Mouse (Mus musculus) lung, embryonic 14.5 days (tissue): Measurements from ENCODE around the gene Vpreb1. TPM values are rescaled to one million over a fixed set of nuclear protein-coding genes. Genes with fewer than 3 reads are reported as not detected.

Source experiments
- ATAC-seq: fragments of 200-750 bp; cut with Nextera tagmentation; 2 replicates; pipeline ENCODE4 v1.8.0; 2017; ENCODE audit warnings: mild to moderate bottlenecking, moderate TSS enrichment, moderate library complexity; ENCODE audit not compliant: insufficient read depth
- DNase-seq: peaks from one replicate; pipeline ENCODE4 v3.0.0-alpha.2; 2015
- H3K27ac ChIP-seq: fragments of 300-500 bp; sonication (generic); 2 replicates; pipeline ENCODE4 v1.5.1; 2014; ENCODE audit warnings: low read depth, mild to moderate bottlenecking, moderate library complexity
- H3K27me3 ChIP-seq: fragments of 300-500 bp; sonication (generic); 2 replicates; pipeline ENCODE4 v1.6.1; 2014; ENCODE audit warnings: low read length, control low read depth; ENCODE audit not compliant: insufficient read depth
- H3K36me3 ChIP-seq: fragments of 300-500 bp; sonication (generic); 2 replicates; pipeline ENCODE4 v1.6.1; 2014; ENCODE audit warnings: control low read depth; ENCODE audit not compliant: insufficient read depth
- H3K4me1 ChIP-seq: fragments of 300-500 bp; sonication (generic); 2 replicates; pipeline ENCODE4 v1.6.1; 2014; ENCODE audit warnings: antibody characterized with exemption, control low read depth; ENCODE audit not compliant: insufficient read depth
- H3K4me2 ChIP-seq: fragments of 300-500 bp; sonication (generic); 2 replicates; pipeline ENCODE4 v1.6.1; 2014; ENCODE audit warnings: mild to moderate bottlenecking
- H3K4me3 ChIP-seq: fragments of 300-500 bp; sonication (generic); 2 replicates; pipeline ENCODE4 v1.5.1; 2014; ENCODE audit warnings: low read depth, low read length
- H3K9ac ChIP-seq: fragments of 300-500 bp; sonication (generic); 2 replicates; pipeline ENCODE4 v1.6.1; 2014
- H3K9me3 ChIP-seq: fragments of 300-500 bp; sonication (generic); 2 replicates; pipeline ENCODE4 v1.6.1; 2016; ENCODE audit warnings: low read depth, low read length, control low read depth
- CTCF ChIP-seq: IDR thresholded peaks from 2 replicates; pipeline ENCODE4 v1.5.1; 2016; ENCODE audit warnings: antibody characterized with exemption, low read depth
- WGBS: fragments of 180-500 bp; shearing (Covaris S2); extraction: QIAGEN DNeasy Blood & Tissue Kit; methylation state at CpG from one replicate; pipeline ENCODE4 v1.1.7; 2014; 5-methylcytosine and 5-hydroxymethylcytosine counted together
- polyA plus RNA-seq: library from polyadenylated mRNA; unstranded; fragments of >200 nt; fragmentation: Nextera tagmentation; extraction: Ambion mirVana; gene quantifications from 2 replicates; pipeline ENCODE4 v1.2.1, GENCODE M21; 2014

Vpreb1 gene
- polyA plus RNA-seq, 1 experiment from 2014 or later, result 1.9 TPM

DNA sequence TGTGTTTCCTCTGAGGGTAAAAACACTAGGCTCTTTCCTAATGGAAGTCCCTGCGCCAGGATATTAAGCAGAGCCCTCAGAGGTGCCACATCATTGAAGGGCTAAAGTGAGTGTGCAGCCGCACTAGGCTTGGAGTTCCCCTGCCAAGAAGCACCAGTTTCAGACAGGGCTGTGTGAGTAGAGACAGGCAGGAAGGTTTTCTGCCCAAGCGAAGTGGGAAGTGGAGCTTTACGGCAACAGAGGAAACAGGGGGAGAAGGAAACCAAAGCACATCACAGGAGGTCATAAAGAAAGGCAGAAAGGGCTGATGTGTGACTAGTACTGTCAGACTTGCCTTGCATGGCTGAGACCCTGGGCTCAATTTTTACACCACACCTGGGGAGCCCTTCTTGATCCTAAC is 31.7 kb upstream of the Vpreb1 start:
- DNase-seq (peak; percentile 2), ATAC-seq (no peak)
- no peaks in the 10 kb centered on the region for H3K4me1 ChIP-seq
- peak overlapping the region; percentile 38; the same call in 1 of the 2 replicates for H3K27ac ChIP-seq
- TF ChIP-seq CTCF, result no peak
- H3K27me3 ChIP-seq, result no peaks in the 10 kb centered on the region
- H3K4me2 ChIP-seq, result no peak overlapping the region
- 74% methylated on average over 4 of the region's 4 CpGs for WGBS
- H3K36me3 ChIP-seq, result peaks cover 28% of the 10 kb centered on the region
- H3K9ac ChIP-seq, result no peak overlapping the region
- H3K4me3 ChIP-seq, result no peak overlapping the region
- no peaks in the 10 kb centered on the region for H3K9me3 ChIP-seq

DNA sequence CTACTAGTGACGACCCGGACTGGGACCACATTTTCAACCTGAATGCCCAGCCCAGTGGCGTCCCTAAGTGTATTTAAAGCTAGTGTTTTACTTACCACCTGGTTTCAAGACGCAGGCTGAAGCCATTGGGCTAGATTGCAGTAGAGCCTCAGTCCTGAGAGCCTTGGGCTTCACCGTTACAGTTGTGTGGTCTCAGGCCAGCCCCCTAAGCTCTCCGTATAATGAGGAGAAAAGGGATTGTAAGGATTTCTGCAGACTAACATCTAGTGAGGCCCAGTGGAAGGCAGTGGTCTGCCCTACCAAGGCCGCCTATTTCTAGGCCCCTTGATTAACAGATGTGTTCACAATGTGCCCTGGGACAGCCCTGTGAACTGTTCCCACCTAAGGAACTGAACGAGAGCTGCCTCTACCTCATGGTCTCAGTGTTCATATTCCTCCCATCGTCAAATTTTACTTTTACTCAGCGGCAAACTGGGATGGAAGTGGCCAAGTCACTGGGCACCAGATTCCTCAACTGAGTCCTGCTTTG is 26.5 kb upstream of the Vpreb1 start:
- peak overlapping the region; percentile 39 for H3K27ac ChIP-seq
- H3K27me3 ChIP-seq, result no peaks in the 10 kb centered on the region
- H3K4me3 ChIP-seq, result peak overlapping the region; percentile 65
- 19% methylated on average over 10 of the region's 10 CpGs for WGBS
- no peak for ATAC-seq
- peak overlapping the region; percentile 74 for H3K4me2 ChIP-seq
- H3K9ac ChIP-seq, result peak overlapping the region; percentile 65
- no peaks in the 10 kb centered on the region for H3K9me3 ChIP-seq
- TF ChIP-seq CTCF, result no peak
- H3K36me3 ChIP-seq, result peaks cover 20% of the 10 kb centered on the region
- H3K4me1 ChIP-seq, result no peaks in the 10 kb centered on the region
- DNase-seq, result peak; percentile 32

DNA sequence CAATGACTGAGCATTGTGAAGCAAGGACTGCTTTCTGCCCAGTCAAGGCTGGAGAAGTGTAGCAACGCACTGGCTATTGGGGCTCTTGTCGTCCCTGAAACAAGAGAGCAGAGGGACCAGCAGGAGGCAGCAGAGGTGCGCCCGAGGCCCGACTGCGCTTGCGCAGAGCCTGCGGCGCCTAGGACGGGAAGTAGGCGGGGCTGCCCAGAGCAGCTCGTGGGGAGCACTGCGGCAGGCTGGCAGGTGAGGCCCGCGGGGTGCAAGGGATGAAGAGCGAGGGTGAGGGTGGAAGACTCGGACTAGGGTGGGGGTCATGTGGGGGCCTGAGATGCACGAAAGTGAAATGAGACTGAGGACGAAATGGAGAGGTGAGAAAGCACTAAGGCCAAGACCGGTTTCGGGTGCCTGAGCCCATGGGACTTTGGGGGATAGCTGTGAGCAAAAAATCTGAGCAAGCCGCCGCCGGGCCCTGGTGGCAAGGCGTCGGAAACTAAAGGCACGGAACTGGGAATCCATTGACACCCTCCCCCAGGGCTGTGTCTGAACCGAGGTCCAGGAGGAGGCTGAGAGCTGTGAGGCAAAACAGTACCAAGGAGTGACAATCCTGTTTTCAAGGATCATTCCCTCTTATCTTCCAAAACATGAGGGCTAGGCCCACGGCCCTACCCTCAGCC is 25.9 kb upstream of the Vpreb1 start, which contains the start of gene Ppm1f:
Gene Ppm1f (plus strand): TSS at position 88 of the 674 bp plus-strand sequence.
- H3K27ac ChIP-seq, result peak within 1 kb of the TSS; percentile 39
- no peaks in the 10 kb centered on the region for H3K27me3 ChIP-seq
- H3K9ac ChIP-seq, result peak within 1 kb of the TSS; percentile 65
- peak; percentile 94 for TF ChIP-seq CTCF
- peaks cover 26% of the 10 kb centered on the region for H3K36me3 ChIP-seq
- ATAC-seq (peak; percentile 93), DNase-seq (peak; percentile 97)
- under 1% methylated on average over 29 of the region's 29 CpGs for WGBS
- H3K4me1 ChIP-seq, result no peaks in the 10 kb centered on the region
- no peaks in the 10 kb centered on the region for H3K9me3 ChIP-seq
- H3K4me3 ChIP-seq, result peak within 1 kb of the TSS; percentile 65
- peak within 1 kb of the TSS; percentile 74 for H3K4me2 ChIP-seq

DNA sequence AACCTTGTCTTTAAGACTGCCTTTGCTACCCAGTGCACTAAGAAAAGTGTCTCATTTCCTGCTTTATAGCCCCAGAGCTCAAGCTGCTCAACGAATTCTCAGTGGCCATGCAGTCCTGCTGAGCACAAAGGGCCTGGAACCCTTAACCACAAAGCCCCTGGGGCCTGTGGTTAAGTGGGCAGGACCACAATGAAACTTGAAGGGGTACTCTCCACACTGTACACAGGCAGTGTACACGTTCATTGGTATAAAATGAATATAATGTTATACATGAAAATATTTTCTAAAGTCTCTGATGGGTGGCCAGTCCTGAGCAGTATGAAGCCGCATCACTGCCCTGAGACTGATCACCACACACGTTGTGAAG is 25.4 kb upstream of the Vpreb1 start:
- H3K9me3 ChIP-seq, result no peaks in the 10 kb centered on the region
- H3K9ac ChIP-seq, result no peak overlapping the region
- 24% methylated on average over 4 of the region's 4 CpGs for WGBS
- H3K27ac ChIP-seq, result peak overlapping the region; percentile 18; the same call in 1 of the 2 replicates
- ATAC-seq (peak; percentile 66), DNase-seq (no peak)
- peak overlapping the region; percentile 74; the same call in 1 of the 2 replicates for H3K4me2 ChIP-seq
- H3K36me3 ChIP-seq, result peaks cover 31% of the 10 kb centered on the region
- H3K4me3 ChIP-seq, result no peak overlapping the region; the same call in 1 of the 2 replicates
- H3K27me3 ChIP-seq, result no peaks in the 10 kb centered on the region
- no peak for TF ChIP-seq CTCF
- no peaks in the 10 kb centered on the region for H3K4me1 ChIP-seq

DNA sequence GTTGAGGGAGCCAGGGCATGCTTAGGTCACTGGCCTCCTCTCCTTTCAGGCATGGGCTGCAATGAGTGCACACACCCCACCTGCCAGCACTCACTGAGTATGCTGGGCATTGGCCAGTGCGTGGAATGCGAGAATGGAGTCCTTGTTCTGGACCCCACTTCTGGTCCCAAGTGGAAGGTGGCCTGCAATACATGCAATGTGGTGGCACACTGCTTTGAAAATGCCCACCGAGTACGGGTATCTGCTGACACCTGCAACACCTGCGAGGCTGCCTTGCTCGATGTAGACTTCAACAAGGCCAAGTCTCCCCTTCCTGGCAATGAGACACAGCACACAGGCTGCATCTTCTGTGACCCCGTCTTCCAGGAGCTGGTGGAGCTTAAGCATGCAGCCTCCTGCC is 21.7 kb upstream of the Vpreb1 start:
- Histone ChIP-seq H3K9me3 (no peaks in the 10 kb centered on the region), H3K4me1 (no peaks in the 10 kb centered on the region), H3K4me3 (no peak overlapping the region), H3K4me2 (no peak overlapping the region), H3K27me3 (no peaks in the 10 kb centered on the region), H3K9ac (no peak overlapping the region), H3K27ac (no peak overlapping the region), H3K36me3 (peaks cover 65% of the 10 kb centered on the region)
- no peak for ATAC-seq
- WGBS, result 91% methylated on average over 7 of the region's 7 CpGs
- no peak for TF ChIP-seq CTCF
- no peak for DNase-seq

DNA sequence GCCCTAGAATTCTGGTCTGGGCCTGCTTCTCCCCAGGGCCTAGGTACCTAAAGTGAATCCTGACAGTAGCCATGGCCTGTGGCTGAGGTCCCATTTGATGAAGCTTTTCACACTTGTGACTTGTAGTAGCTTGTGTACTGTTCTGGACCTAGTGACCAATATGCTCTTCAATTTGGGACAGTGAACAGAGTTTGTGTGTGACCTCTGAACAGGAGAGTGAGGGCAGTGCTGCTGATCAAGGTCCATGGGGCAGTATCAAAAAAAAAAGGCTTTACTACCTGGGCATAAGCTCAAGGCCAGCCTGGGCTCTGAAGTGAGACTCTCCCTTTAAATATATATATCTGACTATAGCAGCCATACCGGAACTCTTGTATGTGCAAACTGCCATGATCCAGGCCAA is 17.7 kb upstream of the Vpreb1 start:
- Histone ChIP-seq H3K9me3 (no peaks in the 10 kb centered on the region), H3K9ac (no peak overlapping the region), H3K36me3 (peaks cover 98% of the 10 kb centered on the region), H3K4me1 (no peaks in the 10 kb centered on the region), H3K27me3 (no peaks in the 10 kb centered on the region), H3K27ac (no peak overlapping the region), H3K4me2 (no peak overlapping the region), H3K4me3 (no peak overlapping the region)
- 96% methylated on average over 1 of the region's 1 CpGs for WGBS
- DNase-seq (no peak), ATAC-seq (no peak)
- no peak for TF ChIP-seq CTCF

DNA sequence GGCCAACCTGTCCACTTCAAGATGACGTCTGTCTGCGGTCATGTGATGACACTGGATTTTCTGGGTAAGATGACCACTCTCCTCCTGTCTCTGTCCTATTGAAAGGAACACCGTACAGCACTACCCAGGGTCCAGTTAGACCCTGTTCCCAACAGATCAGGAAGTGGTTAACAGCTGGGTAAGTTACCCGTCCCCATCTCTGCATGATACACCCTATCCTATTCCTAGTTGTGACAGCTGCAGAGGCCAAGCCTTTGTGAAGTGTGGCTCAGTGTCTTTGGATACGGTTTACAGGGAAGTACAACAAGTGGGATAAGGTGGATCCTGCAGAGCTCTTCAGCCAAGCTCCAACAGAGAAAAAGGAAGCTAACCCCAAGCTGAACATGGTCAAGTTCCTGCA is 8.4 kb upstream of the Vpreb1 start:
- Histone ChIP-seq H3K9me3 (no peaks in the 10 kb centered on the region), H3K27me3 (no peaks in the 10 kb centered on the region), H3K4me2 (no peak overlapping the region), H3K4me3 (no peak overlapping the region), H3K36me3 (peaks cover 74% of the 10 kb centered on the region), H3K9ac (no peak overlapping the region), H3K27ac (no peak overlapping the region), H3K4me1 (no peaks in the 10 kb centered on the region)
- TF ChIP-seq CTCF, result no peak
- ATAC-seq (no peak), DNase-seq (no peak)
- WGBS, result 86% methylated on average over 5 of the region's 5 CpGs
